Mouse (Mus musculus) right cerebral cortex, postnatal 4 days (tissue): ENCODE measurements around the gene Plxnc1.
A peak's percentile ranks its signal among the peaks of the same experiment; 100 is the strongest.

Source experiments
- DNase-seq: peaks from one replicate; pipeline ENCODE4 v3.0.0-alpha.2; 2022

Plxnc1 gene

GRCm38 (mm10) chr10:94947915-94948675, 3.5 kb upstream of the Plxnc1 start:
- no peak for DNase-seq

GRCm38 (mm10) chr10:94947386-94947785, 2.8 kb upstream of the Plxnc1 start:
- DNase-seq: no peak

GRCm38 (mm10) chr10:94945206-94945711, 624 bp upstream of the Plxnc1 start:
- peak; percentile 64 for DNase-seq

- peak; percentile 76 for DNase-seq
Measured at GRCm38 (mm10) chr10:94943846-94944690, 567 bp downstream of the Plxnc1 start.

- peak; percentile 51 for DNase-seq
Measured at GRCm38 (mm10) chr10:94943401-94943845, 1.2 kb downstream of the Plxnc1 start.

GRCm38 (mm10) chr10:94942449-94943041, 2.1 kb downstream of the Plxnc1 start:
- no peak for DNase-seq

- no peak for DNase-seq
Measured at GRCm38 (mm10) chr10:94941551-94941950, 3.1 kb downstream of the Plxnc1 start.

GRCm38 (mm10) chr10:94940786-94941185, 3.8 kb downstream of the Plxnc1 start:
- no peak for DNase-seq

GRCm38 (mm10) chr10:94940061-94940460, 4.6 kb downstream of the Plxnc1 start:
- DNase-seq: no peak

- no peak for DNase-seq
Measured at GRCm38 (mm10) chr10:94938899-94939298, 5.7 kb downstream of the Plxnc1 start.

- no peak for DNase-seq
Measured at GRCm38 (mm10) chr10:94938320-94938719, 6.3 kb downstream of the Plxnc1 start.

- no peak for DNase-seq
Measured at GRCm38 (mm10) chr10:94935270-94935669, 9.4 kb downstream of the Plxnc1 start.

GRCm38 (mm10) chr10:94934151-94934614, 10.5 kb downstream of the Plxnc1 start:
- DNase-seq: no peak

- DNase-seq: no peak
Measured at GRCm38 (mm10) chr10:94931961-94932832, 12.4 kb downstream of the Plxnc1 start.

GRCm38 (mm10) chr10:94928164-94928563, 16.5 kb downstream of the Plxnc1 start:
- no peak for DNase-seq

- DNase-seq: no peak
Measured at GRCm38 (mm10) chr10:94926297-94926696, 18.3 kb downstream of the Plxnc1 start.

GRCm38 (mm10) chr10:94924878-94925277, 19.8 kb downstream of the Plxnc1 start:
- no peak for DNase-seq

- DNase-seq: no peak
Measured at GRCm38 (mm10) chr10:94924450-94924849, 20.2 kb downstream of the Plxnc1 start.

GRCm38 (mm10) chr10:94923337-94923762, 21.3 kb downstream of the Plxnc1 start:
- no peak for DNase-seq

GRCm38 (mm10) chr10:94922848-94923247, 21.8 kb downstream of the Plxnc1 start:
- no peak for DNase-seq

- no peak for DNase-seq
Measured at GRCm38 (mm10) chr10:94921751-94922150, 22.9 kb downstream of the Plxnc1 start.

- no peak for DNase-seq
Measured at GRCm38 (mm10) chr10:94920526-94920925, 24.1 kb downstream of the Plxnc1 start.
